Comparison of ENCODE assay signal across 21 mouse cellular contexts in the genomic region with DNA sequence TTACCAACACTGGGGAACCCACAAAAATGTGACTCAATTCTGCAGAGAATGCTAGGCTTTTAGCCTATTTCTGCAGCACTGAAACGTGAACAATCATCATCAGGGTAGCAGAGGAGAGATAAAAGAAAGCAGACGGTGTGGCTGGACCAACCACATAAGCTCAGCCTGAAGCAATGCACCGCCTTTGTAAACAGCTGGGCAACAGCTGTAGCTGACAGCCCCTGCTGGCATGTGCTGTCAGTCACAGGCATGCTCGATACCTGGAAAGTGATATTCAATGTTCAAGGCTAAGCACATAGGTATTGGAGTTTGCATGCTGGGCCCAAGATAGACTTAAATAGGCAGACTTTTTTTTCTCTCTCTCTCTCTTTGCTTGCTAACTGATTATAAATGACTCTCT.
"Had no signal": no experiment of that assay in that cellular context is flagged by ENCODE, and none has a peak within 500 bp of the region (broad histone marks: within the 10 kb centered on the region; RNA-seq: fewer than 3 reads in every experiment).

No protein-coding gene starts in this region.

- DNase-seq: kidney, adult 11 months; kidney, adult 8-10 months; kidney, postnatal 10 days; kidney, postnatal 36 days; layer of hippocampus, postnatal 36 days; liver; lung, adult 18-20 months; lung, postnatal 14 days; lung, postnatal 4 days; retina, postnatal 1 day; right cerebral cortex, postnatal 25 days; thymus, adult 18-20 months; thymus, postnatal 36 days had no signal

- H3K9me3 ChIP-seq: kidney, embryonic 15.5 days; limb, embryonic 12.5 days; liver, embryonic 12.5 days; liver, embryonic 15.5 days; lung, embryonic 15.5 days; midbrain, embryonic 12.5 days; neural tube, embryonic 13.5 days had no signal

- H3K27ac ChIP-seq: kidney, embryonic 15.5 days; left cerebral cortex, adult 2 months; limb, embryonic 12.5 days; liver, embryonic 12.5 days; liver, embryonic 15.5 days; lung, embryonic 15.5 days; midbrain, embryonic 12.5 days; neural tube, embryonic 13.5 days had no signal

- H3K4me3 ChIP-seq: kidney, embryonic 15.5 days; left cerebral cortex, adult 2 months; limb, embryonic 12.5 days; liver, embryonic 12.5 days; liver, embryonic 15.5 days; lung, embryonic 15.5 days; midbrain, embryonic 12.5 days; neural tube, embryonic 13.5 days had no signal

- H3K4me1 ChIP-seq: liver, embryonic 12.5 days; liver, embryonic 15.5 days; lung, embryonic 15.5 days had no signal

- H3K9ac ChIP-seq: kidney, embryonic 15.5 days; limb, embryonic 12.5 days; liver, embryonic 12.5 days; liver, embryonic 15.5 days; lung, embryonic 15.5 days; midbrain, embryonic 12.5 days; neural tube, embryonic 13.5 days had no signal

- H3K27me3 ChIP-seq: kidney, embryonic 15.5 days; limb, embryonic 12.5 days; liver, embryonic 12.5 days; liver, embryonic 15.5 days; lung, embryonic 15.5 days had no signal

- H3K36me3 ChIP-seq: kidney, embryonic 15.5 days; limb, embryonic 12.5 days; liver, embryonic 12.5 days; liver, embryonic 15.5 days; lung, embryonic 15.5 days; midbrain, embryonic 12.5 days; neural tube, embryonic 13.5 days had no signal

- H3K4me2 ChIP-seq: kidney, embryonic 15.5 days; limb, embryonic 12.5 days; liver, embryonic 12.5 days; liver, embryonic 15.5 days; lung, embryonic 15.5 days; midbrain, embryonic 12.5 days; neural tube, embryonic 13.5 days had no signal

- ATAC-seq: liver, embryonic 12.5 days had no signal
